Mouse (Mus musculus) heart, adult 2 months (tissue): ENCODE data around the gene Dhx58. TPM values are rescaled to one million over a fixed set of nuclear protein-coding genes. Genes with fewer than 3 reads are reported as not detected.

Experiments
- DNase-seq, 2 experiments: peaks; one replicate each; pipeline ENCODE4 v3.0.0; 2021
- H3K27ac ChIP-seq: fragments of 200-600 bp; 2 replicates; pipeline ENCODE4 v1.8.1; 2022
- H3K27me3 ChIP-seq: fragments of 200-500 bp; 2 replicates; pipeline ENCODE4 v1.6.1; 2012; ENCODE audit warnings: mild to moderate bottlenecking, low read length, inconsistent platforms, mixed read lengths; ENCODE audit not compliant: control insufficient read depth, insufficient read depth
- H3K36me3 ChIP-seq: fragments of 200-500 bp; 2 replicates; pipeline ENCODE4 v1.6.1; 2012; ENCODE audit warnings: low read length, inconsistent platforms; ENCODE audit not compliant: control insufficient read depth, insufficient read depth
- H3K4me1 ChIP-seq: fragments of 200-500 bp; 2 replicates; pipeline ENCODE4 v1.6.1; 2011; ENCODE audit warnings: low read length; ENCODE audit not compliant: control insufficient read depth, insufficient read depth
- H3K4me3 ChIP-seq: fragments of 200-600 bp; 2 replicates; pipeline ENCODE4 v1.8.1; 2022
- H3K79me2 ChIP-seq: fragments of 200-500 bp; replicated peaks from 2 replicates; pipeline ENCODE4 v1.6.1; 2012; ENCODE audit warnings: mild to moderate bottlenecking, inconsistent platforms, low read length, moderate library complexity, mixed read lengths; ENCODE audit not compliant: control insufficient read depth, insufficient read depth
- H3K9ac ChIP-seq: fragments of 200-500 bp; 2 replicates; pipeline ENCODE4 v1.6.1; 2012; ENCODE audit warnings: low read depth, mild to moderate bottlenecking, control low read depth, inconsistent platforms, low read length, mixed read lengths
- CTCF ChIP-seq: fragments of 200-600 bp; IDR thresholded peaks from 2 replicates; pipeline ENCODE4 v1.8.1; 2022; ENCODE audit warnings: antibody characterized with exemption, mild to moderate bottlenecking, moderate library complexity
- EP300 ChIP-seq: fragments of 200-500 bp; IDR thresholded peaks from 2 replicates; pipeline ENCODE4 v1.6.1; 2011; ENCODE audit warnings: low read depth, low read length, control low read depth; ENCODE audit not compliant: insufficient read depth
- POLR2A ChIP-seq: fragments of 200-500 bp; IDR thresholded peaks from 2 replicates; pipeline ENCODE4 v1.6.1; 2011; ENCODE audit warnings: mild to moderate bottlenecking, low read depth, low read length, control low read depth; ENCODE audit not compliant: insufficient read depth
- WGBS: fragments of 180-500 bp; shearing (Covaris S2); methylation state at CpG from one replicate; pipeline ENCODE4 v1.1.7; 2018; 5-methylcytosine and 5-hydroxymethylcytosine counted together
- intact Hi-C: fragments of 180-260 bp; cut with DNase I; formaldehyde crosslinking; loops from one replicate; pipeline ENCODE4 v1.15.1; 2025
- polyA plus RNA-seq: library from polyadenylated mRNA; depleted of rRNA; stranded (reverse); fragments of >200 nt; gene quantifications from 2 replicates; pipeline ENCODE4 v1.2.3, GENCODE M21; 2012
- total RNA-seq, 2 experiments: library from RNA; stranded (reverse); gene quantifications; 2 replicates each; pipeline ENCODE4 v1.2.3; 2021

Gene Dhx58
- total and polyA plus RNA-seq, 3 experiments: 0.55 to 2.8 (median 0.70) TPM

DNA sequence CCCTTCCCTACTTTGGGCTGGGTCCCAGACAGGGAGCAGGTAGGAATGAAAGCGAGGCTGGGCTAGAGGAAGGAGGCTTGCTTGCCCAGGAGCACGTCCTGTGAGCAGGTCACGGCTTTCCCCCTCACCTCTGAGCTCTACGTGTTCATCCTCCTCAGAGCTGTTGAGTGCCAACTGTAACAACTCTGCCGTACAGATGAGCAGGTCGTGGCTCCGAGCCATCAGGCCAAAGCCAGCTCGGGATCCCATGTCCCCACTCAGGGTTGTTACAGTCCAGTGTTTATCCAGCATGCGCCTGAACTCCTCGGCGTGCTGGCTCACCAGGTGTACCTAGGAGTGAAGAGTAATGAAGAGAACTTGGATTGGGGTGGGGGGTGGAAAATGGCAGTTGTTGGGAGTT lies 705 bp downstream of the Dhx58 start:
- no peak overlapping the region; the same call in 1 of the 2 replicates for H3K4me3 ChIP-seq
- 44% methylated on average over 11 of the region's 11 CpGs for WGBS

DNA sequence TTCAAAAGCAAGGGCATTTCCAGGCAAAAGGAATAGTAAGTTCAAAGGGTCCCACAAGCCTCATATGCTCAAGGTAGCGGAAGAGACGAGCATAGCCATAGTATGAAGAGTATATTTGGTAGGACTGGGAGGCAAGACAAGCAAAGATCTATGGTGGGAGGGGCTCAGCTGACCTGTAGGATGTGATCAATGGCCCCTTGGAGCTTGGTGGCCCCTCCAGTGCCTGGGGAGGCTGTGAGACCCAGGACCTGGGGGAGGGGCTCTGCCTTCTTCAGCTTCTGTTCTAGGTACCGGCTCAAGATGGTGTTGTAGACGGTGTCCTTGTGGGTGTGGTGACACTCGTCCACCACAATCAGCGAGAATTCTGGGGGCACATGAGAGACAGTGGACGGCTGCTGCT lies 1.2 kb downstream of the Dhx58 start:
- DNase-seq: no peak
- no peaks in the 10 kb centered on the region for H3K27me3 ChIP-seq
- H3K9ac ChIP-seq: peak overlapping the region; percentile 56
- intact Hi-C loops: loop anchor here (2.0 kb wide), 2 partner anchors 76 to 132 kb away; no protein-coding TSS in a partner anchor
- H3K4me3 ChIP-seq: peak overlapping the region; percentile 22; the same call in 1 of the 2 replicates
- WGBS: 37% methylated on average over 7 of the region's 7 CpGs
- no peaks in the 10 kb centered on the region for H3K79me2 ChIP-seq
- H3K36me3 ChIP-seq: no peaks in the 10 kb centered on the region
- TF ChIP-seq EP300 (no peak), POLR2A (no peak), CTCF (no peak)
- H3K4me1 ChIP-seq: peaks cover 8% of the 10 kb centered on the region
- peak overlapping the region; percentile 48; the same call in 1 of the 2 replicates for H3K27ac ChIP-seq

More for the DNA sequence above, 705 bp downstream of the Dhx58 start:
- Histone ChIP-seq H3K9ac (peak overlapping the region; percentile 5; the same call in 1 of the 2 replicates), H3K79me2 (no peaks in the 10 kb centered on the region), H3K27me3 (no peaks in the 10 kb centered on the region), H3K27ac (no peak overlapping the region), H3K36me3 (no peaks in the 10 kb centered on the region), H3K4me1 (peaks cover 8% of the 10 kb centered on the region)
- TF ChIP-seq POLR2A (no peak), CTCF (no peak), EP300 (no peak)
- DNase-seq: peak in 1 of 2 experiments; percentile 31
- intact Hi-C loops: loop anchor here (2.0 kb wide), 2 partner anchors 77 to 133 kb away; no protein-coding TSS in a partner anchor

DNA sequence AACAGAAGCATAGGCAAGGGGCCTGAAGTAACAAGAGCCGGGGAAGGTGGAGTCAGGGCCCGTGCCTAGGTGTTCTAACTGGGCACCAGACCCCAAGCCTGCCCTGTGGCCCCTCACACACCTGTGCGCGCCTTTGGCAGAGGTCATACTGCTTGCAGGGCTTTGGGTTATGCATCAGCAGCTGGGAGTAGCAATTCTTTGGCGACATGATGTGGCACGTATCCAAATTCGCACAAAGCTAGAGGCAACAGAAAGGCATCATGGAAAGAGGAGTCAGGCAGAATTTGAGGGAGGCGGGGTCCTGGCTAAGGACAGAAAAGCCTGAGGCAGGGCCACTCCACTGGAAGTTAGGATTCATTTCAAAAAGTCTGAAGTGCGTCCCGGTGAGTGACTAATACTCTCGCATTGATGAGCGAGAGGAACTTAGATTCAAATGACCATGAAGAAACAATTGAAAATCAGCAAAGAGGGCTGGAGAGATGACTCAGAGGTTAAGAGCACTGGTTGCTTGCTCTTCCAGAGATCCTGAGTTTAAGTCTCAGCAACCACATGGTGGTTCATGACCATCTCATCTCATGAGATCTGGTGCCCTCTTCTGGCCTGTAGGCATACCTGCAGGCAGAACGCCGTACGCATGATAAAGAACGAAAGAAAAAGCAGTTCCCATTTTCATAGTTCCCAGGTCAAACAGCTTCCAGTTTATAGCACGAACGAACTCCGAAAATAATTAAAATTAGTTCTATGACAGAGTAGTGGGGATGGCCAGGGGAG lies 1.8 kb downstream of the Dhx58 start:
- H3K4me1 ChIP-seq: peaks cover 8% of the 10 kb centered on the region
- H3K27me3 ChIP-seq: no peaks in the 10 kb centered on the region
- H3K27ac ChIP-seq: peak overlapping the region; percentile 48; the same call in 1 of the 2 replicates
- peak overlapping the region; percentile 22; the same call in 1 of the 2 replicates for H3K4me3 ChIP-seq
- TF ChIP-seq POLR2A (0 out of 2 replicates have a peak, but pooled peaks have one; percentile 15), CTCF (peak; percentile 99), EP300 (peak; percentile 89)
- peak overlapping the region; percentile 56 for H3K9ac ChIP-seq
- peak; percentile 60 to 72 for DNase-seq
- intact Hi-C loops: loop anchor here (2.0 kb wide), 2 partner anchors 75 to 131 kb away; no protein-coding TSS in a partner anchor
- 33% methylated on average over 19 of the region's 19 CpGs for WGBS
- no peaks in the 10 kb centered on the region for H3K79me2 ChIP-seq
- no peaks in the 10 kb centered on the region for H3K36me3 ChIP-seq

DNA sequence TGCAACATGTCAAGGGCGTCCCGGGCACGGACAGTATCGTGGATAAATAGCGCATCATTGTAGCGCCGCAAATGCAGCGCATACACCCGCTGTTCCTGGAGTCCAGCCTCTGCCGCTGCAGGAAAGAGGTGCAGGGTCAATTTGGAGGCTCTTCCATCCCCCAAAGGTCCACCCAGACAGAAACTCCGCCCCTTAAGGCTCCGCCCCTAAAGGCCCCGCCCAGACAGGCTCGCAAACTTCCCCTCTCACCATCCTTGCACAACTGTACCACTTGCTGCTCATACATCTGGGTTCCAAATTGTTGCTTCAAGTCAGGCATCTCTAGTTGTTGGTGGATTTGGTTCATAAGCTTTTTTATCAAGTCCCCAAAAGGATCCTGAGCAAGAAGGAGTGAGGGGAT lies 2.8 kb downstream of the Dhx58 start:
- Histone ChIP-seq H3K9ac (no peak overlapping the region), H3K36me3 (no peaks in the 10 kb centered on the region), H3K27me3 (no peaks in the 10 kb centered on the region), H3K27ac (no peak overlapping the region), H3K79me2 (no peaks in the 10 kb centered on the region), H3K4me3 (no peak overlapping the region), H3K4me1 (peaks cover 8% of the 10 kb centered on the region)
- TF ChIP-seq CTCF: no peak
- TF ChIP-seq EP300: no peak
- TF ChIP-seq POLR2A: 0 out of 2 replicates have a peak, but pooled peaks have one; percentile 38
- intact Hi-C loops: no loop called here
- DNase-seq: peak; percentile 75 to 79
- WGBS: 21% methylated on average over 14 of the region's 14 CpGs

DNA sequence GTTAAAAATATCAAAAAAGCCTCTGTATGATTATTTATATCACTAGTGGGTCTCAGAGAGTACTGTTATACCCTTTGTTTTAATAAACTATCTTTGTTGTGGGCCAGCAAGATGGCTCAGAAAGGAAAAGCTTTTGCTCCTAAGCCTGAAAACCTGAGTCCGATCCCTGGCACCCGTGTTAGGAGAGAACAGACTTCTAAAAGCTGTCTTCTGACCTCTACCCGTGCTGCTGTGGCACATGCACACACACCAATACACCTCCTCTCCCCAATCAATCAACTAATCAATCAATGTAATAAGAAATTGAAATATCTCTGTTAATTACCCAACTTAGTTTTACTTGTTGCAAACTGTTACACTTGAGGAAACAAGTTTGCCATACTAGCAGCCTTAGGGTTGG lies 3.4 kb downstream of the Dhx58 start:
- H3K79me2 ChIP-seq: no peaks in the 10 kb centered on the region
- H3K36me3 ChIP-seq: no peaks in the 10 kb centered on the region
- no peaks in the 10 kb centered on the region for H3K27me3 ChIP-seq
- peaks cover 8% of the 10 kb centered on the region for H3K4me1 ChIP-seq
- 83% methylated on average over 3 of the region's 3 CpGs for WGBS
- TF ChIP-seq CTCF (no peak), EP300 (no peak), POLR2A (no peak)
- intact Hi-C loops: no loop called here
- no peak overlapping the region for H3K4me3 ChIP-seq
- no peak overlapping the region for H3K27ac ChIP-seq
- no peak for DNase-seq
- no peak overlapping the region for H3K9ac ChIP-seq

DNA sequence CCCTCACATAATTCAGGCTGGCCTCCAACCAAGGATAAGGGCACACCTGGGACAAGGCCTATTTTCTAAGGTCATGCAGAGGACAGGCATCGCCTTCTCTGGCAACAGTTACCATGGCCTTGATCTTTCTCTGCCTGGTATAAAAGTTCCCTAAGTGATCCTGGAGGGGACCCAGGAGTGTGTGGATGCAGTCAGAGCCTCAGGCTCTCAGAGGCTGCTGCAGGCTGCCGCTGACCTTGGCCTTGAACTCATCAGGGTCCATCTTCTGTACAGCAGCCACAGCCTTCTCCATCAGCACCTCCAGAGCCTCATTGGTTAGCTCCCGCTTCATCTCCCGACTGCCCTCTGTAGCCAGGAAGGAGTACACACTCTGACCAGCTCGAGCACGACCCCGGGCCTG lies 6.2 kb downstream of the Dhx58 start:
- H3K27ac ChIP-seq: no peak overlapping the region
- TF ChIP-seq EP300 (no peak), CTCF (no peak), POLR2A (no peak)
- intact Hi-C loops: loop anchor here (5.0 kb wide), 1 partner anchor 271 kb away; no protein-coding TSS in a partner anchor
- 77% methylated on average over 7 of the region's 7 CpGs for WGBS
- H3K9ac ChIP-seq: no peak overlapping the region
- no peaks in the 10 kb centered on the region for H3K36me3 ChIP-seq
- H3K79me2 ChIP-seq: no peaks in the 10 kb centered on the region
- no peaks in the 10 kb centered on the region for H3K27me3 ChIP-seq
- H3K4me3 ChIP-seq: no peak overlapping the region
- no peak for DNase-seq
- H3K4me1 ChIP-seq: no peaks in the 10 kb centered on the region; the same call in 1 of the 2 replicates
